Mouse (Mus musculus) midbrain, postnatal 0 days (tissue): Measurements from ENCODE around the gene Wfdc17. TPM values are rescaled to one million over a fixed set of nuclear protein-coding genes. Genes with fewer than 3 reads are reported as not detected.

ENCODE experiments used
- ATAC-seq: fragments of 200-750 bp; cut with Nextera tagmentation; 2 replicates; pipeline ENCODE4 v1.8.0; 2017; ENCODE audit warnings: moderate number of reproducible peaks, mild to moderate bottlenecking, moderate TSS enrichment, moderate library complexity; ENCODE audit not compliant: low FRiP score
- DNase-seq: peaks from one replicate; pipeline ENCODE4 v3.0.0-alpha.2; 2015; ENCODE audit warnings: low spot score
- H3K27ac ChIP-seq: fragments of 300-500 bp; sonication (generic); 2 replicates; pipeline ENCODE4 v1.5.1; 2014; ENCODE audit warnings: low read depth, mild to moderate bottlenecking, low read length, mixed read lengths
- H3K27me3 ChIP-seq: fragments of 300-500 bp; sonication (generic); 2 replicates; pipeline ENCODE4 v1.6.1; 2014; ENCODE audit warnings: low read length, control low read depth, mixed read lengths; ENCODE audit not compliant: insufficient read depth
- H3K36me3 ChIP-seq: fragments of 300-500 bp; sonication (generic); 2 replicates; pipeline ENCODE4 v1.6.1; 2014; ENCODE audit warnings: low read length, control low read depth, mixed read lengths; ENCODE audit not compliant: insufficient read depth
- H3K4me1 ChIP-seq: fragments of 300-500 bp; sonication (generic); 2 replicates; pipeline ENCODE4 v1.6.1; 2014; ENCODE audit warnings: mild to moderate bottlenecking, control low read depth, antibody characterized with exemption, low read length, mixed read lengths; ENCODE audit not compliant: insufficient read depth
- H3K4me2 ChIP-seq: fragments of 300-500 bp; sonication (generic); 2 replicates; pipeline ENCODE4 v1.6.1; 2014; ENCODE audit warnings: low read depth, mild to moderate bottlenecking, low read length, mixed read lengths; ENCODE audit not compliant: poor library complexity, severe bottlenecking
- H3K4me3 ChIP-seq: fragments of 300-500 bp; sonication (generic); 2 replicates; pipeline ENCODE4 v1.5.1; 2014; ENCODE audit warnings: low read depth, mild to moderate bottlenecking, low read length, moderate library complexity
- H3K9ac ChIP-seq: fragments of 300-500 bp; sonication (generic); replicated peaks from 2 replicates; pipeline ENCODE4 v1.6.1; 2014; ENCODE audit warnings: mild to moderate bottlenecking, low read length, moderate library complexity, mixed read lengths; ENCODE audit not compliant: poor library complexity, severe bottlenecking
- H3K9me3 ChIP-seq: fragments of 300-500 bp; sonication (generic); 2 replicates; pipeline ENCODE4 v1.6.1; 2016; ENCODE audit warnings: low read length, control low read depth
- CTCF ChIP-seq: IDR thresholded peaks from 2 replicates; pipeline ENCODE4 v1.5.1; 2016; ENCODE audit warnings: antibody characterized with exemption, mild to moderate bottlenecking
- WGBS: fragments of 180-500 bp; shearing (Covaris S2); extraction: QIAGEN DNeasy Blood & Tissue Kit; methylation state at CpG from one replicate; pipeline ENCODE4 v1.1.7; 2014; 5-methylcytosine and 5-hydroxymethylcytosine counted together
- polyA plus RNA-seq: library from polyadenylated mRNA; unstranded; fragments of >200 nt; fragmentation: Nextera tagmentation; extraction: Ambion mirVana; gene quantifications from 2 replicates; pipeline ENCODE4 v1.2.1, GENCODE M21; 2015
- total RNA-seq: library from RNA; depleted of rRNA; stranded (reverse); fragments of >200 nt; gene quantifications from 2 replicates; pipeline ENCODE4 v1.2.3, GENCODE M21; 2014

Wfdc17 gene
- total and polyA plus RNA-seq, 2 experiments from 2014 or later = 0.75 TPM; not detected in 1

DNA sequence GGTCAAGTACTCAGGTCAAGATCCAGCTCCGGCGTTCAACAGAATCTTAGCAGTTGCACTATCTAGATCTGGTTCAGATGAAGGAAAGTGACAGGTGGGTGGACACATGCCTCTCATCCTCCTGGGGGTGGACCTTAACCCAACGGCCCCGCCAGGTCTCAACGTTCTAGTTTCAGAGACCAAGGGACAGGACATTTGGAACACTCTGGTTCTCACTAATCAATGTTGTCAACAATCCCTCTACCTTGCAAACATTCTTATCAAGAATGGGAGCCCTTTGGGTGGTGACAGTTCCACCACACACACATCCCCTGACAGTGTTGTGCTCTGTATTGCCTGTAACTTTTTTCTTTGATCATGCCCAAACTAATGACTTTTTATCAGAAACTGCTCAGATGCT, 38.0 kb downstream of the Wfdc17 start:
- no peaks in the 10 kb centered on the region for H3K9me3 ChIP-seq
- no peak overlapping the region for H3K4me2 ChIP-seq
- TF ChIP-seq CTCF = no peak
- peaks cover 15% of the 10 kb centered on the region; the same call in 1 of the 2 replicates for H3K27me3 ChIP-seq
- H3K36me3 ChIP-seq = no peaks in the 10 kb centered on the region
- H3K4me1 ChIP-seq = no peaks in the 10 kb centered on the region
- ATAC-seq (no peak), DNase-seq (no peak)
- no peak overlapping the region for H3K27ac ChIP-seq
- H3K9ac ChIP-seq = no peak overlapping the region
- H3K4me3 ChIP-seq = no peak overlapping the region
- 85% methylated on average over 5 of the region's 5 CpGs for WGBS

DNA sequence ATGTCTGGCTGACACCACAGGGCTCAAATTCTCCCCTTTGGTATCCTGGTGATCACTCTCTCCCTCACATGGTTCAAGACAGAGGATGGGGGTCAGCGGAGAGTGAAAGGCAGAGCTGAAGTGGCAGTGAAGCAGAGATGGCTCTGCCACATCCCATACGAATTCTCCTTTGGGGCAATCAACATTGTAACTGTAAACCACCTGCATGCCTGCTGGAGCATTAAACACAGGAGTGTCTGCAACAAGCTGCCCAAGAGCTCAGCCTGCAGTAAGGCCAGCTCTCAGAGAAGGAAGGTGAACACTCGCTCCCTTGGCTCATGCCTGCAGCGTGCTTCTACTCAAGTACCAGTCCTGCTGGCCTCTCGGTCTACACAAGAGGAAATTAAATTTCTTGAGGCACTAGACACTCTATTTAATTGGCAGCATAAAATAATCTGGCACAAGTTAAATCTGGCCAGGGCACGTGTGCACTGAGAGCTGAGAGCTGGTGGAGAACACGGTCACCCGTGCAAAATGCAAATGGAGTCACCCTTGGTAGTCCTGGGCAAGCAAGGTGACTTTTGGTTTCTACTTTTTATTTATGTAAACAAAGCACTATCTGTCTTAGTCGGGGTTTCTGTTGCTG, 39.1 kb downstream of the Wfdc17 start:
- Histone ChIP-seq H3K4me1 (no peaks in the 10 kb centered on the region), H3K27me3 (peaks cover 20% of the 10 kb centered on the region; the same call in 1 of the 2 replicates), H3K4me2 (no peak overlapping the region), H3K27ac (no peak overlapping the region), H3K9me3 (no peaks in the 10 kb centered on the region), H3K4me3 (no peak overlapping the region), H3K9ac (no peak overlapping the region), H3K36me3 (no peaks in the 10 kb centered on the region)
- 78% methylated on average over 9 of the region's 9 CpGs for WGBS
- no peak for TF ChIP-seq CTCF
- DNase-seq = no peak
- ATAC-seq = no peak

DNA sequence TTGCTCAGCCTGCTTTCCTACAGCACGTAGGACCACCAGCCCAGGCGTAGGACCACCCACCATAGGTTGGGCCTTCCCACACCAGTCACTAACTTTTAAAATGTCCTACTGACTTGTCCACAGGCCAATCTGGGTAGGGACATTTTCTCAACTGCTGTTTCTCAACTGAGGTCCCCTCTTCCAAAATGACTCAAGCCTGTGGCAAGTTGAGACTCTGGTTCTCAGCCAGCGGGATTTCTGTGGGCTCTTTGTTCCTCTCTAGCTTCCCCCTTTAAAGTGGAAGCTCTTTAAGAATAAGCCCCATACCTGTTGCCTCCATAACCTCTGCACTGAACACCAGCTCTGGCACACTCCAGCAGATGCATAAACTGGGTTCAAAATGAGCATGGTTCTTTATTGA, 39.7 kb downstream of the Wfdc17 start:
- H3K4me1 ChIP-seq = no peaks in the 10 kb centered on the region
- ATAC-seq (no peak), DNase-seq (no peak)
- H3K36me3 ChIP-seq = no peaks in the 10 kb centered on the region
- no peak overlapping the region for H3K4me3 ChIP-seq
- H3K27me3 ChIP-seq = peaks cover 21% of the 10 kb centered on the region; the same call in 1 of the 2 replicates
- no peak overlapping the region for H3K4me2 ChIP-seq
- H3K27ac ChIP-seq = no peak overlapping the region
- no peaks in the 10 kb centered on the region for H3K9me3 ChIP-seq
- no peak for TF ChIP-seq CTCF
- no peak overlapping the region for H3K9ac ChIP-seq
- WGBS = 82% methylated on average over 3 of the region's 3 CpGs

DNA sequence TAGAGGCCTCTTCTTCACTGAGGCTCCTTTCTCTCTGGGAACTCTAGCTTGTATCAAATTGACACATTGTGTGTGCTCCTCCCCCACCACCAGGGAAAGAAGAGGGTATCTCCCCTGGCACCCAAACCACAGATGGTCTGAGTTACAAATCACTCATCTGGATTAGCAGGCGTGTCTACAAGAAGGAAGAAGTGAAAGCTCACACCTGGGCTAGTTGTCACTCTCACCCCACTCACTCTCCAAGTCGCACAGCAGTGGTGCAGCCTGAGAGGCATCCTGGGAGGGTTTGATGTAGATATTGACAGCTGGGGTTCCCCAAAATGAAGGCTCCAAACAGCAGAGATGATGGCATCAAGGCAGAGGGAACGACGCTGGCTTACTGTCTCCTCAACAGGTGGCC, 42.4 kb downstream of the Wfdc17 start:
- Histone ChIP-seq H3K9ac (no peak overlapping the region), H3K4me3 (no peak overlapping the region), H3K9me3 (no peaks in the 10 kb centered on the region), H3K27ac (no peak overlapping the region), H3K4me1 (no peaks in the 10 kb centered on the region), H3K4me2 (no peak overlapping the region), H3K27me3 (peaks cover 23% of the 10 kb centered on the region), H3K36me3 (no peaks in the 10 kb centered on the region)
- WGBS = 62% methylated on average over 4 of the region's 4 CpGs
- no peak for ATAC-seq
- no peak for DNase-seq
- TF ChIP-seq CTCF = no peak

GRCm38 (mm10) chr11:83746681-83747080, 42.9 kb downstream of the Wfdc17 start, which contains the start of gene Wfdc21:
TSS of gene Wfdc21 (plus strand) at chr11:83746940.
- no peak within 1 kb of the TSS for H3K4me3 ChIP-seq
- no peaks in the 10 kb centered on the region for H3K36me3 ChIP-seq
- H3K4me1 ChIP-seq = no peaks in the 10 kb centered on the region
- no peak within 1 kb of the TSS for H3K9ac ChIP-seq
- ATAC-seq = no peak
- no peak for DNase-seq
- H3K27me3 ChIP-seq = peaks cover 23% of the 10 kb centered on the region
- no peak within 1 kb of the TSS for H3K4me2 ChIP-seq
- H3K27ac ChIP-seq = no peak within 1 kb of the TSS
- WGBS = 70% methylated on average over 5 of the region's 5 CpGs
- TF ChIP-seq CTCF = no peak
- H3K9me3 ChIP-seq = no peaks in the 10 kb centered on the region

GRCm38 (mm10) chr11:83747376-83748265, 43.8 kb downstream of the Wfdc17 start:
- H3K4me3 ChIP-seq = no peak overlapping the region
- no peak for DNase-seq
- H3K4me2 ChIP-seq = no peak overlapping the region
- H3K27me3 ChIP-seq = peaks cover 30% of the 10 kb centered on the region
- no peak overlapping the region for H3K27ac ChIP-seq
- H3K4me1 ChIP-seq = no peaks in the 10 kb centered on the region
- no peak for ATAC-seq
- no peak for TF ChIP-seq CTCF
- no peak overlapping the region for H3K9ac ChIP-seq
- 68% methylated on average over 6 of the region's 6 CpGs for WGBS
- H3K36me3 ChIP-seq = no peaks in the 10 kb centered on the region
- H3K9me3 ChIP-seq = no peaks in the 10 kb centered on the region
